Mouse (Mus musculus): ENCODE results near the gene Itpkc. TPM values are rescaled to one million over a fixed set of nuclear protein-coding genes. Genes with fewer than 3 reads are reported as not detected.
"Not testable (repeated sequence)": the region's sequence is repeated elsewhere in the genome, so short reads cannot be mapped to it uniquely, and the experiment has no call there.

Itpkc gene
- total RNA-seq (2021): 10 to 100 TPM in 1 of 2 experiments, 1 to 10 TPM in 1; 9.3 to 10.1 TPM

- DNase-seq: peak; percentile 90 to 91
These were observed at the start of gene Itpkc for GRCm38 (mm10) chr7:27228281-27228821. TSS of gene Itpkc (minus strand) at chr7:27228661.

GRCm38 (mm10) chr7:27277191-27277590 is 48.7 kb upstream of the Itpkc start:
- DNase-seq: no peak

GRCm38 (mm10) chr7:27276021-27276420 is 47.6 kb upstream of the Itpkc start:
- no peak for DNase-seq

GRCm38 (mm10) chr7:27274916-27275315 is 46.5 kb upstream of the Itpkc start:
- DNase-seq: no peak

- DNase-seq: no peak
These were observed 45.4 kb upstream of the Itpkc start for GRCm38 (mm10) chr7:27273739-27274351.

GRCm38 (mm10) chr7:27271423-27271822 is 43.0 kb upstream of the Itpkc start:
- no peak for DNase-seq

GRCm38 (mm10) chr7:27266515-27267128 is 38.2 kb upstream of the Itpkc start:
- peak; percentile 82 to 83 for DNase-seq

GRCm38 (mm10) chr7:27264761-27265160 is 36.3 kb upstream of the Itpkc start:
- no peak for DNase-seq

GRCm38 (mm10) chr7:27261888-27262287 is 33.4 kb upstream of the Itpkc start:
- DNase-seq: no peak

- peak in 1 of 2 experiments; percentile 47 for DNase-seq
These were observed 32.4 kb upstream of the Itpkc start for GRCm38 (mm10) chr7:27260856-27261255.

GRCm38 (mm10) chr7:27259771-27260170 is 31.3 kb upstream of the Itpkc start:
- no peak for DNase-seq

- DNase-seq: no peak
These were observed 30.8 kb upstream of the Itpkc start for GRCm38 (mm10) chr7:27259271-27259721.

GRCm38 (mm10) chr7:27258205-27258899 is 29.9 kb upstream of the Itpkc start, which contains the start of gene Numbl:
TSS of gene Numbl (plus strand) at chr7:27258433.
- peak; percentile 88 for DNase-seq

GRCm38 (mm10) chr7:27257852-27258204 is 29.4 kb upstream of the Itpkc start:
- no peak for DNase-seq

GRCm38 (mm10) chr7:27257046-27257851 is 28.8 kb upstream of the Itpkc start:
- peak; percentile 67 to 73 for DNase-seq

GRCm38 (mm10) chr7:27255721-27256120 is 27.3 kb upstream of the Itpkc start:
- no peak for DNase-seq

GRCm38 (mm10) chr7:27251946-27252345 is 23.5 kb upstream of the Itpkc start:
- DNase-seq: no peak

- DNase-seq: no peak
These were observed 21.5 kb upstream of the Itpkc start for GRCm38 (mm10) chr7:27249928-27250327.

GRCm38 (mm10) chr7:27249146-27249545 is 20.7 kb upstream of the Itpkc start:
- DNase-seq: no peak

GRCm38 (mm10) chr7:27244088-27244487 is 15.6 kb upstream of the Itpkc start:
- not testable (repeated sequence) for DNase-seq

- DNase-seq: no peak
These were observed 14.8 kb upstream of the Itpkc start for GRCm38 (mm10) chr7:27243211-27243610.

- DNase-seq: no peak
These were observed 10.1 kb upstream of the Itpkc start for GRCm38 (mm10) chr7:27238568-27238967.
